Mouse (Mus musculus): Measurements from ENCODE around the gene Comt.

Comt gene

GRCm38 (mm10) chr16:18387704-18388582, 38.7 kb downstream of the Comt start:
- no peak for DNase-seq

GRCm38 (mm10) chr16:18386972-18387371, 39.7 kb downstream of the Comt start:
- no peak for DNase-seq

DNA sequence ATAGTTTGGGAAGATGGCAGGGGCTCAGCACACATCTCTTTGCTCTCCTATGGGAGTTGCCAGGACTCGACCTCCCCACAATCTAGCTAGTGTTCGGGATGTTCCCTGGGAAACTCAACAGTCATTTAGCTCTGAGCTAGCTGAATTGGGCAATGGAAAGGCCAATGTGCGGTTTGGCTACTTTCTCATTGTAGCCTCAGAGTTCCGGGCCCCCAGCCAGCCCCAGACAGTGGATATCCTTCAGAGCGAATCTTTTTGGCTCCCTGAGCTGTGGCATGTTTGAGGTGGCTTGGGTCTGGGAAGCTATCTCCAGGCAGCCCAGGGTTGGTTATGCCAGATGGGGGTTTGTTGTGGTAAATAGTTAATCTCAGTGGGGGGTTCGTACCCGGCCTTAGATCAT, 40.2 kb downstream of the Comt start:
- DNase-seq, result peak; percentile 42

GRCm38 (mm10) chr16:18385411-18385810, 41.2 kb downstream of the Comt start:
- DNase-seq, result no peak

DNA sequence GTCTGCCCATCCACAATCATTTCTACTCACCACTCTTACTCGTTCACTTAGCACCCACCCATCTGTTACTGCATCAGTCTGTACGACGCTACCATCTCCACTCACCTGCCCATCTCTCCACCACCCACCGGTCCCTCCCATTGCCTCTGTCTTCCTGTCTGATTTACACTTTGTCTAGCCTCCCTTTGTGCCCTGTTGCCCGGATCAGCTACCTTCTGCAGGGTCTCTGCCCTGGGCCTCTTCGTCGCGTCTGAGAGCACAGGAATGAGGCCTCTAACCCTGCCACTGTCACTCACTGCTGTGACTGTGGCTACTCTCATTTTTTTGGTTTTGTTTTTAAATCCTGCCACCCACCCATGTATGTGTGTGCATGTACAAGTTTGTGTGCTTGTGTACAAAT, 42.0 kb downstream of the Comt start:
- no peak for DNase-seq

GRCm38 (mm10) chr16:18384211-18384610, 42.4 kb downstream of the Comt start:
- no peak for DNase-seq

DNA sequence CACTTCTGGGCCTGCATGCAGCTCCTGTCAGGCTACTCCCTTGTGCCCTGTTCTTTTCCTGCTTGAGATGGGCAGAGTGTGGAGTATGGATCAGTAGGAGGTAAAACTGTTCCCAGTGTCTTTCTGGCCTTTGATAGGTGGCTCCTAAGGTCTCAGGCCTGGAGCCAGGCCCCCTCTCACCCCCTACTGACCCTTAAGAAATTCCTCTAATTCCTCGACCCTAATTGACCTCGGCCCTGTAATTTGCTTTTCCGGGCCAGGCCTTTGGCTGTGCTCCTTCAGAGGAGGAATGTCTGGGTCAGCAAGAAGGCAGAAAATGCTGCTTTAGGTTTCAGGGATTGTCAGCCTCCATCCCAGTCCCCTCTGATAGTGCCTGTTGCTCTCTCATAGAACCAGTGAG, 42.9 kb downstream of the Comt start:
- DNase-seq, result peak; percentile 51

GRCm38 (mm10) chr16:18383045-18383726, 43.5 kb downstream of the Comt start:
- DNase-seq, result no peak

DNA sequence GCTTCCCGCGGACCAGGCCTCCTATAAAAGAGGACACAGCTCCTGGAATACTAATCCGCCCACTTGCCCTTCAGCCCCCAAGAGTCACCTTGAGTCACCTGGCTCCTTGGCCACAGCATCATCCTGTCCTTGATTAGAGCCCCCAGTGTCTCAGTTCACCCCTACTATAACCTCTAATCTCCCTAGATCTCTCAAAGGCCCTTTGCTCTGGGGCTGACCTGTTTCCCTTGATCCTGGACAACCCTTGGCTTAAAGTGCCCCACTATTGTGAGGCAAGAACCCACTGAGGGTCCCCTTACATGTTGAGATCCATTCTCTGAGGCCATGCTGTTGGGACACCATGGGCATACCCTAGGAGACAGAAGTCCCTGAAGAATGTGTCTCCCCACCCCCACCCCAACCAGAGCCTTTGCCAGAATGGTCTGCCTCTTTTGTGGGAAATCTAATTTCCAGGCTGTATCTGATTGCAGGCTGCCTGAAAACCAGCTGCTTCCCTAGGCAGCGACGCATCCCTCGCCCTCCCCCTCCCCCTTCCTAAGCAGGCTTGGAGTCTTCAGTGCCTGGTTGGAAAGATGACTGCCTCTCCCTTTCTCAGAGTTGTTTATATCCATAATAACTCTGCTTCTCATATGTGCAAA, 44.9 kb downstream of the Comt start:
- DNase-seq, result no peak

- DNase-seq, result no peak
Observed at GRCm38 (mm10) chr16:18380495-18381063, 46.1 kb downstream of the Comt start.

DNA sequence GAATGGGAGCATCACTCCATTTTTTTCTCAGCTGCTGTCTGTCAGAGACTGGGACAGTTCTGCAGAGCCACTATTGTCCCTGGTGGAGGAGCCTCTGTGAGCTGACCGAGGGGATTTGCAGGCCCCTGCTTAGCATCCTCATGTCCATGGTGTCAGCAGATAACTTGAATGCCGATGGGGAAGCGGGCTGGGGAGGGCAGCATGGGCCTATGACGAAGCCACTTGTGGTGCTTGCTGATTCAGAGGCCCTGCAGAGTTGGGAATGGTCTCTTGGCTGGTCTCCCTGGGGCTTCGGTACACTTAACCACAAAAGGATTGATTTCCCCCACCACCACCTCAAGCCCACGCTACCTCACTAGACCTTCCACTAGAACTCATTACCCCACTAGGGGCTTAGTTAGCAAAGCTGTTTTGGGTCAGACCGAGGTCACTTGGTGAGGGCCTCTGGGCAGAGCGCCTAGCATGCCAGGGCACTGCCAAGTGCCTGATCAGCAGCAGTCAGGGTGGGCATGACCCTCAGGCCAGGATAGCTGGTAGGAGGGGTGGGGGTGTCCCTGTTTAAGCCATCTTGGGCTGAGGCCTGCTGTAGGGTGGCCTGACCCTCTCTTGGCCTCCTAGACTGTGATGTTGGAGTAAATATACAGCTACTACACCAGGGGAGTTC, 47.2 kb downstream of the Comt start:
- DNase-seq, result no peak

- DNase-seq, result no peak
Observed at GRCm38 (mm10) chr16:18378489-18378888, 48.2 kb downstream of the Comt start.

DNA sequence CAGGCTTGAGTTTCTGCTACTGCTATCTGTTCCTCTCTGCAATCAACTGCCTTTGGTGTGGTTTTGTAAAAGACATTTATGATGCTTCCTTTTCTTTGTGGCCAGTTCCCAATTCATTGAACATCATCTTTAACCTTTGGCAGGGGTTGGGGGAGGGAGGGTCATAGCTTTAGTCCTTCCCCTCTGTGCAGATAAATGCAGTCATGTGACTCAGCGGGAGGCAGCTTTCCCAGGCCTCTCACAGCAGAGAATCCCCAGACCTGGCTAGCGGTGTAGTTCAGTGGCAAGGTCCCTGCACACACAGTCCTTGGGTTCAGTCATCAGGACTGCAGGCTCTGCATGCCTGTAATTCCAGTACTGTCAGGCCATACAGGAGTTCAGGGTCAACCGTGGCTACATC, 49.4 kb downstream of the Comt start:
- no peak for DNase-seq

DNA sequence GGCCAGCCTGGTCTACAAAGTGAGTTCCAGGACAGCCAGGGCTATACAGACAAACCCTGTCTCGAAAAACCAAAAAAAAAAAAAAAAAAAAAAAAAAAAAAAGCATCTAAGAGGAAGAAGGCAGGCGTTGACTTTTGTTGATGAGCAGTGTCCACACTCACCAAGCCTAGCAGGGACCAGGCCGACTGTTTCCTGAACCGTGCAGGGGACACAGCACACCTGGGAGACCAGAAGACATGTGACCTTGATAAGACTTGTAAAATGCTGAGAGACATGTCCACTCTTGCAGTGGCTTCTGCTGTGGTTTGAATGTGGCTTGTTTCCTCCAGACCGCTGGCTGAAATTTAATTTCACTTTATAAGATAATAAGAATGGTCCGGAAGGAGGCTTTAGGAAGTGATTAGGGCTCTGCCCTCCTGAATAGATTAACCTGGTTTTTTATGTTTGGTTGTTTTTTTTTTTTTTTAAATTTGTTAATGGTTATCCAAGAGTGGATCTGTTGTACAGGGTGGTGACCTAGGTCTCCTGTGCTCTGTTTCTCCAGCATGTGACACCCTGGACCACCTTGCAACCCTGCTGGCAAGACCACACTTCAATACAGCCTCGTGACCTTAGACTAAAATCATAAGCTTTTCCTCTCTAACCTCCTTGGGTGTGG, 50.2 kb downstream of the Comt start:
- no peak for DNase-seq

DNA sequence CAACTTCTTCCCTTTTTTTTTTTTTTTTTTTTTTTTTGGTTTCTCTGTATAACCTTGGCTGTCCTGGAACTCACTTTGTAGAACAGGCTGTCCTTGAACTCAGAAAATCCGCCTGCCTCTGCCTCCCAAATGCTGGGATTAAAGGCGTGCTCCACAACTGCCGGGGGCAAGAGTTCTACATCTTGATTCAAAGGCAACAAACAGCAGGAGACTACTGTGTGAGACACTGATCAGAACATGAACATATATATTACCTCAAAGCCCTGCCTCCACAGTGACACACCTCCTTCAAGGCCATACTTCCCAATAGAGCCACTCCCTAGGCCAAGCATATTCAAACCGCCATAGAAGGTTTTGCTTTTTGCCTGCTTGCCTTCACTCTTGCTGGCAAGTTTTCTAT, 53.0 kb downstream of the Comt start:
- no peak for DNase-seq

DNA sequence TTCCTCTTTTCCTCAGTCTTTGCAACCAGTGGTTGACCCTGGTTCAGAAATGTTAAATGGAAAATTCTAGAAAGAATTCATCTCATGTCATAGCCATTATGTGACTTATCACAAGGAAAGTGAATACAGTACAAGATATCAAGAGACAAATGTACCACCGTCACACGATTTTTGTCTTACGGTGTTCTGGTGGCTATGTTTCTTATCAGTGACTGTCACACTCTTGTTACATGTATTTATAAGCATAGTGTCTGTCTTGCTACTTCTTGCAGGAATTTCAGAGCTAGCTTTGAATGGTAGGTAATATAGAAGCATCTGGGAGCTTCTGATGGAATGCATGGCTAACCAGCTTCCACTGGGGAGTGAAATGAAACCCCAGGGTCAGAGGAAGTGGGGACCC, 56.5 kb downstream of the Comt start:
- no peak for DNase-seq

DNA sequence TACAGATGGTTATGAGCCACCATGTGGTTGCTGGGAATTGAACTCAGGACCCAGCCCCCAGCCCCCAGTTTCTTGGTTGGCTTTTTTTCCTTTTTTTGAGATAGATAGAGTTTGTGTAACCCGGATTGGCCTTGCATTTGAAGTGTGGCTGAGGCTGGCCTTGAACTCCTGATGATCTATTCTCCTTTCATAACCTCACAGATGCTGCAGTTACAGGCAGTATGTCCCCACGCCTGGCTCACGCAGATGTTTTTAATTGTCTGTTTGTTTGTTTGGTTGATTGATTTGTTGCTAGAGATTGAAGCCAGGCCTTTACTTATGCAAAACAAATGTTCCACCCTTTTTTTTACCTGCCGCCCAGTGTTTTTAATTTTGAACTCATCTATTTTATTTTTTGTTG, 59.8 kb downstream of the Comt start:
- DNase-seq, result no peak

GRCm38 (mm10) chr16:18362948-18363347, 63.7 kb downstream of the Comt start:
- DNase-seq, result no peak

DNA sequence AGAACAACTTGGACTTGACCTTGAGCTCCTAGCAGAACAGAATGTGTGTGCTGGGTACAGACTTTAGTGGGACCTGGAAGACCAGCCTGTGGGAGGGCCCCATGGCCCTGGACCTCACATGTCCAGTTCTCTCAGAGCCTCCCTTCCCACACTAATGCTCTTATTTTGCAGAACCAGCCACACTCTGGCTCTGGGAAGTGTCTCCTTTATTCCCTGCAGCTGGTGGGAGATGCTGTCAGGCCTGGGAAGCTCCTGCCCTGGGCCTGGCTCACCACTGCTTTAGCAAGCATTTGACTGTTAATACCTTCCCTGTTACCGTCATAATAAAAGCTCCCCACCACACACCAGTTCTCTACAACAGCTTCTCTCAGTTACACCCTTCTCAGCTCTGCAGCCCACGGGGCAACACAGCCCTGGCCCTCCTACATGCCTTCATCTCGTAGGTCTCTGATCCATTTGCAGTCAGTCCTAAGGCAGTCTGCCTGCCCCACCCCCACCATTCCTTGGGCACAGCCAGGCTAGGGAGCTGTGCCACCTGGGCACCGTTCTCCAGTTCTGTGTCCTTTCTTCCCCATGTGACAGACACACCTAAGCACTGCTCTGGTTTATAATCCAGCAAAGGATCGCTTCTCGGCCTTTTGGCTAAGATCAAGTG, 66.4 kb downstream of the Comt start:
- DNase-seq, result no peak

DNA sequence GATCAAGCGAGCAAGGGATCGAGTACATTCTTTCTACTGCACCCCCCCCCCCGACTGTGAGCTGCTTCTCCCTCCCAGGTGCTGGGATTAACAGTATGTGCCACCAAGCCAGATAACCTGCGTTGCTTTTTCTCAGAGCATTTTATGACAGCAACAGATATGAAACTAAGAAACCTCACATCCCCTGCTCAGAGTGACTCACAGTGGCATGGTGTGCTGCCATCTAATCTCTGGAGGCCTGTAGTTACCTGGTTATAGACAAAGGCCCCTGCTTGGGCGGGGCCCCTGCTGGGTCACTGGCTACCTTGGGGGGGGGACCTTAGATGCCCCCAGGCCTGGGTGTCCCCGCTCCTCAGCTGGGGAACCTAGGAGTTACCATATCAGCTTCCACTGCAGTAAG, 68.7 kb downstream of the Comt start:
- DNase-seq, result no peak

DNA sequence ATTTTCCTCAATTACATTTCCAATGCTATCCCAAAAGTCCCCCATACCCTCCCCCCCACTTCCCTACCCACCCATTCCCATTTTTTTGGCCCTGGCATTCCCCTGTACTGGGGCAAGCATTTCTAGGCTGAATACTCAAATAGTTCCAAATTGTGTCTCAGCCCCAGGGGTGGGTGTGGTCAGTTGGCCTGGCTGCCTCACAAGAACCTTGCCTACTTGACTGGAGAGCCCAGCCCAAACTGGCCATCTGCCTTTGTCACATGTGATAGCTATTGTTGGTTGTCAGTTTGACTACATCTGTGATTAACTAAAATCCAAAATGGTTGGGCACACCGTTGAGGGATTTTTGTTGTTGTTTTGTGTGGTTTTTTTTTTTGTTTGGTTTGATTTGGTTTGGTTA, 69.7 kb downstream of the Comt start:
- DNase-seq, result no peak

Data from lung, postnatal 14 days (tissue).